Mouse (Mus musculus) retina, postnatal 7 days (tissue): ENCODE results near the gene Mtx1.
"Not testable (repeated sequence)": the region's sequence is repeated elsewhere in the genome, so short reads cannot be mapped to it uniquely, and the experiment has no call there.

ENCODE experiments used
- DNase-seq: peaks from one replicate; pipeline ENCODE4 v3.0.0-alpha.2; 2012; ENCODE audit warnings: low read depth, low spot score

Gene Mtx1

GRCm38 (mm10) chr3:89183058-89183958 lies 43.6 kb downstream of the Mtx1 start, which contains the start of gene Fam189b:
Gene Fam189b, plus strand, starts transcription at chr3:89183143.
- DNase-seq: peak; percentile 68

GRCm38 (mm10) chr3:89182531-89183057 lies 44.3 kb downstream of the Mtx1 start:
- DNase-seq: no peak

- no peak for DNase-seq
Measured at GRCm38 (mm10) chr3:89181749-89182500, 45.0 kb downstream of the Mtx1 start.

- DNase-seq: no peak
Measured at GRCm38 (mm10) chr3:89179056-89179455, 47.8 kb downstream of the Mtx1 start.

GRCm38 (mm10) chr3:89178107-89178385 lies 48.8 kb downstream of the Mtx1 start:
- no peak for DNase-seq

- DNase-seq: peak; percentile 95
Measured at GRCm38 (mm10) chr3:89177242-89178106, 49.4 kb downstream of the Mtx1 start, which contains the start of gene Scamp3. Gene Scamp3, plus strand, starts transcription at chr3:89177473.

GRCm38 (mm10) chr3:89176421-89176820 lies 50.5 kb downstream of the Mtx1 start:
- DNase-seq: no peak

- DNase-seq: no peak
Measured at GRCm38 (mm10) chr3:89175544-89175943, 51.3 kb downstream of the Mtx1 start.

- DNase-seq: no peak
Measured at GRCm38 (mm10) chr3:89174844-89175243, 52.0 kb downstream of the Mtx1 start.

GRCm38 (mm10) chr3:89166945-89167344 lies 59.9 kb downstream of the Mtx1 start:
- DNase-seq: no peak

GRCm38 (mm10) chr3:89165268-89165870 lies 61.5 kb downstream of the Mtx1 start:
- DNase-seq: no peak

- DNase-seq: peak; percentile 86
Measured at GRCm38 (mm10) chr3:89164506-89165267, 62.2 kb downstream of the Mtx1 start, which contains the start of gene Clk2. Gene Clk2, plus strand, starts transcription at chr3:89164795.

GRCm38 (mm10) chr3:89163643-89164245 lies 63.1 kb downstream of the Mtx1 start:
- no peak for DNase-seq

- DNase-seq: no peak
Measured at GRCm38 (mm10) chr3:89163123-89163522, 63.8 kb downstream of the Mtx1 start.

GRCm38 (mm10) chr3:89161786-89162185 lies 65.1 kb downstream of the Mtx1 start:
- DNase-seq: no peak

- not testable (repeated sequence) for DNase-seq
Measured at GRCm38 (mm10) chr3:89161207-89161606, 65.7 kb downstream of the Mtx1 start.

- peak; percentile 74 for DNase-seq
Measured at GRCm38 (mm10) chr3:89159616-89160344, 67.1 kb downstream of the Mtx1 start, which contains the start of gene Hcn3. Gene Hcn3, minus strand, starts transcription at chr3:89160196.

GRCm38 (mm10) chr3:89159211-89159610 lies 67.7 kb downstream of the Mtx1 start:
- DNase-seq: no peak
